Mouse (Mus musculus): ENCODE measurements around the gene Msrb2. TPM values are rescaled to one million over a fixed set of nuclear protein-coding genes. Genes with fewer than 3 reads are reported as not detected.

The Msrb2 gene
- total RNA-seq, 4 experiments from 2014 or later = 16.8 to 18.0 (median 17.5) TPM

Other genes with a start within 250 kb of the Msrb2 start
- gene Armc3, start 172.1 kb upstream of the Msrb2 start, total RNA-seq (2022) = not detected
- not detected for gene Ptf1a, start 74.2 kb downstream of the Msrb2 start, total RNA-seq (2022)
- not detected for gene 4921504E06Rik, start 182.5 kb downstream of the Msrb2 start, total RNA-seq (2022)

Data from gastrocnemius, adult 8-10 months (tissue).